Mouse (Mus musculus): ENCODE measurements at regions not wholly inside any gene's neighbourhood (a gene's known extent, or its start where the extent isn't known, plus 50 kb on each side); places are given as distances from the start of the nearest gene placed in this dataset.

- peak; percentile 59 for DNase-seq (ENCODE audit: low read depth, low spot score)
Measured at GRCm38 (mm10) chr2:133614672-133615071, 62.7 kb downstream of the Bmp2 start.

GRCm38 (mm10) chr2:133615299-133615698, 63.3 kb downstream of the Bmp2 start:
- DNase-seq (ENCODE audit: low read depth, low spot score): no peak

- DNase-seq (ENCODE audit: low read depth, low spot score): no peak
Measured at GRCm38 (mm10) chr2:133617317-133617835, 65.4 kb downstream of the Bmp2 start.

- no peak for DNase-seq (ENCODE audit: low read depth, low spot score)
Measured at GRCm38 (mm10) chr2:133622523-133622922, 70.6 kb downstream of the Bmp2 start.

GRCm38 (mm10) chr2:133625542-133625941, 73.6 kb downstream of the Bmp2 start:
- DNase-seq (ENCODE audit: low read depth, low spot score): peak; percentile 1

GRCm38 (mm10) chr2:133628874-133629273, 76.9 kb downstream of the Bmp2 start:
- no peak for DNase-seq (ENCODE audit: low read depth, low spot score)

- peak; percentile 4 for DNase-seq (ENCODE audit: low read depth, low spot score)
Measured at GRCm38 (mm10) chr2:133635434-133635833, 83.5 kb downstream of the Bmp2 start.

- DNase-seq (ENCODE audit: low read depth, low spot score): no peak
Measured at GRCm38 (mm10) chr2:133649874-133650481, 98.0 kb downstream of the Bmp2 start.

- DNase-seq (ENCODE audit: low read depth, low spot score): peak; percentile 7
Measured at GRCm38 (mm10) chr2:133666331-133667054, 114.5 kb downstream of the Bmp2 start.

- DNase-seq (ENCODE audit: low read depth, low spot score): no peak
Measured at GRCm38 (mm10) chr2:133667055-133667395, 115.1 kb downstream of the Bmp2 start.

GRCm38 (mm10) chr2:133669821-133670220, 117.9 kb downstream of the Bmp2 start:
- no peak for DNase-seq (ENCODE audit: low read depth, low spot score)

- no peak for DNase-seq (ENCODE audit: low read depth, low spot score)
Measured at GRCm38 (mm10) chr2:133671528-133671927, 119.6 kb downstream of the Bmp2 start.

- DNase-seq (ENCODE audit: low read depth, low spot score): no peak
Measured at GRCm38 (mm10) chr2:133684367-133684766, 132.4 kb downstream of the Bmp2 start.

- no peak for DNase-seq (ENCODE audit: low read depth, low spot score)
Measured at GRCm38 (mm10) chr2:133688121-133688787, 136.3 kb downstream of the Bmp2 start.

GRCm38 (mm10) chr2:133688788-133689155, 136.8 kb downstream of the Bmp2 start:
- DNase-seq (ENCODE audit: low read depth, low spot score): no peak

- DNase-seq (ENCODE audit: low read depth, low spot score): no peak
Measured at GRCm38 (mm10) chr2:133708735-133709584, 157.0 kb downstream of the Bmp2 start.

GRCm38 (mm10) chr2:133716243-133716642, 164.3 kb downstream of the Bmp2 start:
- DNase-seq (ENCODE audit: low read depth, low spot score): no peak

GRCm38 (mm10) chr2:133717076-133717475, 165.1 kb downstream of the Bmp2 start:
- no peak for DNase-seq (ENCODE audit: low read depth, low spot score)

GRCm38 (mm10) chr2:133724310-133724709, 172.4 kb downstream of the Bmp2 start:
- peak; percentile 4 for DNase-seq (ENCODE audit: low read depth, low spot score)

GRCm38 (mm10) chr2:133724757-133725156, 172.8 kb downstream of the Bmp2 start:
- no peak for DNase-seq (ENCODE audit: low read depth, low spot score)

GRCm38 (mm10) chr2:133734469-133735225, 182.7 kb downstream of the Bmp2 start:
- no peak for DNase-seq (ENCODE audit: low read depth, low spot score)

Measured in 3T3-L1 (cell line).